Mouse (Mus musculus): ENCODE measurements around the gene Ranbp10.
"Not testable (repeated sequence)": the region's sequence is repeated elsewhere in the genome, so short reads cannot be mapped to it uniquely, and the experiment has no call there.

Ranbp10 gene

DNA sequence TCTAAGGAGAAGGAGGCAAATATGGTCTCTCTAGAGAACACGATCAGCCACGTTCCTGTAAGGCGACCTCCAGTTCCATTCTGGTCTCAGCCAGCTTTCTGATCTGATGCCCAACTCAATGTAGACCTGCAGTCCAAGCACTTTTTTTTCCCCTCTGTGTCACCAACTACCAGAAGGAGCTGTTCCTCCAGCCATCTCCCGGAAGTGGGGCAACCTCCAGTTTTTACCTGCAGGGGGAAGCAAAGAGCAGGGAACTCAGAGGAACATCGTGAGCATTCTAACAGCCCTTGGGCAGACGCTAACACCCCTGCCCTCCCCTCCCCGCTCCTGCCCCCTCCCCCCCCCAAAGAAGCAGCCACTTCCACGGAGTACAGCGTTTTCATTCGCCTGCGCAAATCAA is 8.2 kb upstream of the Ranbp10 start:
- DNase-seq (ENCODE audit: low spot score in 2 of 2), result peak; percentile 65 to 68

DNA sequence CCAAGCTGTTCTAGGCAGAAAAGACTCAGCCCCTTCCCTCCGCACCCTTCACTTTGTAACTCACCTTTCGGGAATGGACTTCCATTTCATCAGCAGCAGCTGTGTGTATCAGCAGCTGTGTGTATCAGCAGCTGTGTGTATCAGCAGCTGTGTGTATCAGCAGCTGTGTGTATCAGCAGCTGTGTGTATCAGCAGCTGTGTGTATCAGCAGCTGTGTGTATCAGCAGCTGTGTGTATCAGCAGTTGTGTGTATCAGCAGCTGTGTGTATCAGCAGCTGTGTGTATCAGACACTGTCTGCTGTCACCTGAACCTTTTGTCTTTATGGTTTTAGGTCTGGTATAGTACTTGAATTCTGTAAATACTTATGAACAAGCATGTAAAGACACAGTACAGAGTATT is 6.6 kb upstream of the Ranbp10 start:
- not testable (repeated sequence) for DNase-seq (ENCODE audit: low spot score in 2 of 2)

DNA sequence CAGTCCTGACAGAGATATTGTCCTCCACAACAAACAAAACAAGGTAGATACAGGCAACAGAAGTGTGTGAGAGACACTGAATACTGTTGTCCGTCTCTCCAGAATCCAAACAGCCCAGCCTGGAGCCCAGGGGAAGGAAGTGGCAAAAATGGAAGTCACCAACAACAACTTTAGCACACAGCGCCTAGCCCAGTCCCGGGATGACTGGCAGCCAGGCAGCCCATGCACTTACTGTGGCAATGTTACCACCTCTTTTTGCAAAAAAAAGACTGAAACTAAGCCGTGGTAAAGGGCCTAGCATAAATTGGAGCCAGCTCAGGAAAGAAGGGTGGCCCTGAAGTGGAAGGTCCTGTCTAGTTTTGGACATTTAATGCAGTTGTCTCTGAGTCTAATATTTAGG is 771 bp downstream of the Ranbp10 start:
- no peak for DNase-seq (ENCODE audit: low spot score in 2 of 2)

DNA sequence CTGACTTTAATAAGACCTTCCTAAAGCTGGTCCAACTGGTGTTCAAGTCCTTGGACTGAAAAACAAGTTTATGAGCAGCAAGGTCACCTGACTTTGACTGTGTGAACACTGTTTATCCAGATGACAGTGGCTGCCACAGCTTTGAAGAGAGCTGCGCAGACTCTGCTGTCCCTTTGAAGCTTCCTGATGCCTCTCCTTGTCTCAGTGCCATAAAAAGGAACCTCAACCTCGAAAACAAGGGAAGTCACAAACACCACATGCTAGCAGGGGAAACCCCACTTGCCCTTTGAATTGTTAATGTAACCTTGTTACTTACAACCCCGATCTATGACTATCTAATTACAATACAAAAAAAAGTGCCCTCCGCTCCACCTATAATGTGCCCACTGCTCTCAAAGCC is 1.6 kb downstream of the Ranbp10 start:
- DNase-seq (ENCODE audit: low spot score in 2 of 2), result no peak

DNA sequence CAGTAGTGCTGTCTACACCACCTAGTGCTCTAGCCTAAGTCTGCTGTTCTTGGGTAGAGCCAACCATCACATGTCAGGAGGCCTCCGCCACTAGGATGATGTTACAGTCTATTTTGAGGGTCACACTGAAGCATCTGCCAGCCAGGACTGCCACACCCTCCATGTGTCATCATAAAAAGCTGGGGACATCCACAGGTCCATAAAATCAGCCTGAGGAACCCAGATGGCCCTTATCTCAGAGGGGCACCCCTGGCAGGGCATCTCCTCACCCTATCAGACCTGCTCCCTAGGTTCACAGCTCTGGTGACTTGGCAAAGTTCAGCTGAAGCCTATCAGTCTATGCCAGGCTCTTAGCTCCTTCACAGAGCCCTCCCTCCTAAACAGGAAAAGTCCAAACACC is 6.2 kb downstream of the Ranbp10 start:
- DNase-seq (ENCODE audit: low spot score in 2 of 2), result no peak

DNA sequence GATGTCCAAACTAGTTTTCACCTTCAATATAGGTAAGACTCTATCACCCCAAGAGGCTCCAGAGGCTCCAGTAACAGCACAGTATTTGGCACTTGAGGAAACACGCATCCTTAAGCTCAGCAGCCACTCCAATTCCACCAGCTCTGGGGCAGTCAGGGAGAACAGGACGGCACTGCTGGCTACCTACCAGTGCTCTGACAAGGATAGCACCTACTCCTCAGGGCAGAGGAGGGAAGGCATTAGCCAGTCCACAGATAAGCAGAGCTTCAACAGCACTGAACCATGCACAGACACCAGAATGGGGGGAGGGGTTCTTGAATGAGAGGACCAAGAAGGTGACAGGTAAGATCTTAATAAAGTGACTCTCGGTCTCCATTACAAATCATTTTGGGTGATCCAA is 7.5 kb downstream of the Ranbp10 start:
- DNase-seq (ENCODE audit: low spot score in 2 of 2), result no peak

DNA sequence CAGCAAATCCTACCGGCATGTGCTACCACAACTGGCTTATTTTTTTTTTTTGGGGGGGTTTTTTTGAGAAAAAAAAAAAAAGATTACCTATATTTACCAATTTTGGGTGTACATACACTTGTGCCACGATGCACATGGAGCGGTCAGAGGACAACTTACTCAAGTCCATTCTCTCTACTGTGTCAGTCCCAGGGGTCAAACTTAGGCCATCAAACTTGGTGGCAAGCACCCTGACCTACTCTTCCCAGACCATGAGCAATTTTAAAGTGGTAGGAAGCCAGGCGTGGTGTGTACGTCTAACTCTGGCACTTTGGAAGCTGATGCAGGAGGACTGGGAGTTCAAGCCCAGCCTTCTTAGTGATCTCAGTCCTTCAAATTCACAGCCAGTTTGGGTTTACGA is 13.9 kb downstream of the Ranbp10 start:
- no peak for DNase-seq (ENCODE audit: low spot score in 2 of 2)

DNA sequence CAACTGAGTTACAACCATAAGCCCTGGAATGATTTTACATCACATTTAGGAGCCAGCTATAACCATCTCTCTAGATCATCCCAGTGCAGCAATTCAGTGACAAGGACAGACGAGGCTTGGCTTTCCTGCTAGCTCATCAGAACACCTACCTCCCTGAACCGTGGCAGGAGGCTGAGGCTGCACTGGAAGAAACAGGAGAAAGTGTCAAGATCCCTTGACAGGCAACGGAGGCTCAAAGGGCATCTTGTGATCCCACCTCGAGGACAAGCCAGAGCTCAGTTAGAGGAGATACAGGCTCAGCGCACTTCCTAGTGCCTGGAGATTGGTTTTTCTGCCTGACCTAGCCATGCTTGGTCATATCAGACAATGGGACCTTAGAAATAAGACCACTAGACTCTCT is 14.6 kb downstream of the Ranbp10 start:
- no peak for DNase-seq (ENCODE audit: low spot score in 2 of 2)

DNA sequence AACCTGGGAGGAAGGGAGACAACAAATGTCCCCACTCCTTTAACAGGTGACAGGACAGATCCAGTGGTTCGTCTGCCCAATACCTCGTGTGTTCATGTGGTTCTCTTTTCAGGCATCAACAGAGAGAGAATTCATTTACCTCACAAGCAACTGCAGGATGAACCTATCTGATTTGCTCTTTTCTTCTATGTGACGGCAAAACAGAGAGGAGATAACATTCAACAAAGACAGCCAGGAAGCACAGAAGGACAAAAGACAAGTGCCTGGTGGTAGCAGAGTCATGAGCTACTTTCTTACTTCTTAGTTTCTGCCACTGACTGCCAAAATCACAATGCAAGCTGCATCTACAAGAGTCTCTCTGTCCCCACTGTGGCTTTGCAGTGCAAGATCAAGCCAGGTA is 15.6 kb downstream of the Ranbp10 start:
- DNase-seq (ENCODE audit: low spot score in 2 of 2), result no peak

DNA sequence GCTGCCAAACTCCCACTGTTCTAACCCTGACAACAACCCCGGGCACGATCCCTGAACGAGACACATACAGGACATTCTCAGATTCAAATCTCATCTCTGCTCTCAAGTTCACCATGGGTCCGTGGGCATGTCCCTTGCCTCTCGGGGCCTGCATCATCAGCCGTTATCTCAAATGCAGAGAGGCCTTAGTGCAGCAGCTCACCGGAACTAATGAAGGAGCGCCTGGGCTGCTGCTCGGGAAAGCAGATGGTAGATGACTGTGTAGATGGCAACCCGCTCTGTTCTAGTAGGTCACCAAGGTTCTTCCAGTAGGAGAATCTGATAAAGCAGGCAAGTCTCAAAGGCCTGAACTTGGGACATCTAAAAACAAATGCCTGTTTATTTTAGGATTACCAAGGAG is 16.1 kb downstream of the Ranbp10 start:
- no peak for DNase-seq (ENCODE audit: low spot score in 2 of 2)

DNA sequence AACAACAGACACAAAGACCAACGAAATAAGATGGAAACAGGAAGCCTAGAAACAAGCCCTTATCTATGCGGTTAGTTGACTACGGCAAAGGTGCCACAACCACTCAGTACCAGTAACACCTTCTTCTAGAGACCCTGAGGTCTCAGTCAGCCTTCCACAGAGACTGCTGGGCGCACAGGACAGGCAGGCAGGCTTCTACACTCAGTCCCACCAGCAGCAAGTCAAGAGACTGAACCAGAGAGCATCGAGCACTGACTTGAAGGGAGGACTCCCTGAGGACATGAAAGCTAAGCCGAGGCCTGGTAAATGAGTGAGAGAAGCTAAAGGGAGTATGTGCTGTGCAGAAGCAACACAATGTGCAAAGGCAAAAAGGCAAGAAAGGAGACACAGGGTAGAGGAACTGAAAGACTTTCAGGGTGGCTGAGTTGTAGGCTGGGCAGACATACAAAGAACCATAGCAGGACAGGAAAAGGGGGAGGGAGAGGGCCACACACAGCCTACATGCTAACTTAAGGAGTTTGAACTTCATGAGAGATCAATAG is 16.8 kb downstream of the Ranbp10 start:
- DNase-seq (ENCODE audit: low spot score in 2 of 2), result no peak

DNA sequence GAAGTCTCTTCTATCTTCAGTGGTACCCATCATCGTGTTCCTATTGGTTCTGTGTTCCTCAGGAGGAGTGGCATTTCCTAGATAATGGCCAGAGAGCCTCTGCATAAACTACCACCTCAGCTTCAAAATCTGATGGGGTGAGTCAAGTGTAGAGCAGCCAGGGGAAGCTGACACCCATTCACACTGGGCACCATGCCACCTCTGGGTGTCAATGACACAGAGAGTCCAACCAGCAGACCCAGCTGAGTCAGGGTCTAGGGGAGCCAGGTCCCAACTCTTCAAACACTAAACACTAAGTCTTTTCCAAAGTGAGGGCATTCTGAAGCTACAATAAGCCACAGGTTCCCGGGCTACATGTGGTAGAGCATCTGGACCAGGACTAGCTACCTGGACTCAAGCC is 18.7 kb downstream of the Ranbp10 start:
- no peak for DNase-seq (ENCODE audit: low spot score in 2 of 2)

DNA sequence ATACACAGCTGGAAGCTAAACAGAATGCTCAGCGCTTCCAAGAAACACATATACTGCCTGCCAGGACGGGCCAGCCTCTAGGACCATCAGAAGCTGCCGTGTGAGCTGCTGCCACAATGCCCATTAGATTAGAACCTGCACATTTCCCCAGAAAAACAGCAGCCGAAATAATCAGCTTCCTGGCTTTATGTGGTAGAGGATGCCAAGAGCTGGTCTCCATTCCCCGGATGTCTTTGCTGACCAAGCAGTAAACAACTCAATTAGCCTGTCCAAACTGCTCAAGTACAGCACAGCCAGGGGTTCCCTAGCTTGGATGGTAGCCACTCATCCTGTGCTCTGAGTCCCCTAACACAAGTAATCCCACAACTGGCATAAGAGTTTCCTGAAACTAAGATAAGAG is 19.4 kb downstream of the Ranbp10 start:
- no peak for DNase-seq (ENCODE audit: low spot score in 2 of 2)

DNA sequence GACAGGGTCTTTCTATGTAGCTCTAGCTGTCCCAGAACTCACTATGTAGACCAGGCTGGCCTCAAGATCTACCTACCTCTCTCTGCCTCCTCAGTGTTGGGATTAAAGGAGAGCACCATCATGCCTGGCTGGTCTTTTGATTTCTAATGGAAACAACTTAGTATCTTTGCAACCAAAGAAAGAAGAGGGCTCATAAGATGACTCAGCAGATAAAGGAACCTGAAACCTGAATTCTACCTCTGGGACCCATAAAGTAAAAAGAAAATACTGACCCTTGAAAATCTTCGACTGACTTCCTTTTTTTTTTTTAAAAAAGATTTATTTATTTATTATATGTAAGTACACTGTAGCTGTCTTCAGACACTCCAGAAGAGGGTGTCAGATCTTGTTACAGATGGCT is 21.2 kb downstream of the Ranbp10 start:
- no peak for DNase-seq (ENCODE audit: low spot score in 2 of 2)

DNA sequence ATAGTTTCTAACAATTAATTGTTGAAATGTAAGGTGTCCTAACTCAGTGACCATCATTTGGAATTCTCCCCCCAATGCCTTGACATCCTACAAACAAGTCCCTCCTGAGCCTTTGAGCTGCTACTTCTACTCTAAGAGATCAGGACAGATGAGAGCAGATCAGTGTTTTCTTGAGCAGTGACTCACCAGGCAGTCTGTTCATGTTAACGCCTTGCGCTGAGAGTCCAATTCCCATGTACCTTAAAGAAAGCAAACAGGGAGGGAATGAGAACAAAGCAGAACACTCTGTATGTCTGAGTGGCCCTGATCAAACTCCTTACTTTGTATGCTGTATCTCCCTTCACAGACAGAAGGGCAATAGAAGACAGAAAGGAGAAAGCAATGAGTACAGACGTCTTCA is 21.8 kb downstream of the Ranbp10 start:
- no peak for DNase-seq (ENCODE audit: low spot score in 2 of 2)

DNA sequence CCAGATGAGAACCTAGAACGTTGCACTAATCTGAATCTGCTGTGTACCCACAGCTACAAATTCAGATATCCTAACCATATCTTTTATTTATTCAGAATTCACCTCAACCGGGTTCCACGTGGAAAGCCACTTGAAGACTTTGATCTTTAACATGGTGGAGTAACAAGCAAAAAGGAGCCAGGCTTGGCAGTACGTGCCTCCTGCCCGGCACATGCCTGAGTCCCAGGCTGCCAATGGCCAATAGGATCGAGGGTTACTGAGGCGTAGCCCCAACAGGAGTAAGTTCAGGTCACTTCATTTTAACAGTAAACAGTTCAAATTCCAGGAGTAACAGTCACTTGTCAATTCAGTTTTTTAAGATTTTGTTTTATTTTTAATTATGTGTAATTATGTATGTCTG is 22.4 kb downstream of the Ranbp10 start:
- no peak for DNase-seq (ENCODE audit: low spot score in 2 of 2)

DNA sequence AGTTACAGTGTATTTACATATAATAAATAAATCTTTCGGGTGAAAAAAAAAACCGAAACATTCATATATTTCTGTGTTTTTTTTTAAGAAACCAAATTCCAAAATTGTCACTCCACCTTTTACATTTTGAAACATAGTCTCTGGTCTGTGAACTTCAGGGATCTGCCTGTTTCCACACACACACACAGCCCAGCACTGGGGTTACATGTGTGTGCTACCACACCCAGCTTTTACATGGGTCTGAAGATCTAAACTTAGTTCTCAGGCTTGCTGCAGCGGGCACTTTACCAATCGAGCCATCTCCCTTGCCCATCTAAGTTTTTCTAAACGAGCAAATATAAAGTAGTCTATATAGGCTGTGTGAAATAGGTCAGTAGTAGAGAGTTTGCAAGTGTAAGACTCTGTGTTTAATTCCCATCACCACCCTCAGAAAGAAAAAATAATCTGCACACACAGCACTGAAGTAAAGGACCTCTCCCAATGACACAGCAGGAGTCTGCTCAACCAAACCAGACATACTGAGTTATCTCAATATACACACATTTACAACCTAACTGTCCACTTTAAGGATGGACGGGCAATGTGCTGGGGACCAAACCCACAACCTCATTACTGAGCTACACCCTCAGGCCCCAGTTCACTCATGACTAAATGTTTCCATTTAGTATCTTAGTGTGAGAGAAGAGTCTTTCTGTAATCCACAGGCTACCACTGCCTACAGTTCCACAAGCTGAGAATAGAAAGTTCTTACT is 25.8 kb downstream of the Ranbp10 start:
- DNase-seq (ENCODE audit: low spot score in 2 of 2), result no peak

DNA sequence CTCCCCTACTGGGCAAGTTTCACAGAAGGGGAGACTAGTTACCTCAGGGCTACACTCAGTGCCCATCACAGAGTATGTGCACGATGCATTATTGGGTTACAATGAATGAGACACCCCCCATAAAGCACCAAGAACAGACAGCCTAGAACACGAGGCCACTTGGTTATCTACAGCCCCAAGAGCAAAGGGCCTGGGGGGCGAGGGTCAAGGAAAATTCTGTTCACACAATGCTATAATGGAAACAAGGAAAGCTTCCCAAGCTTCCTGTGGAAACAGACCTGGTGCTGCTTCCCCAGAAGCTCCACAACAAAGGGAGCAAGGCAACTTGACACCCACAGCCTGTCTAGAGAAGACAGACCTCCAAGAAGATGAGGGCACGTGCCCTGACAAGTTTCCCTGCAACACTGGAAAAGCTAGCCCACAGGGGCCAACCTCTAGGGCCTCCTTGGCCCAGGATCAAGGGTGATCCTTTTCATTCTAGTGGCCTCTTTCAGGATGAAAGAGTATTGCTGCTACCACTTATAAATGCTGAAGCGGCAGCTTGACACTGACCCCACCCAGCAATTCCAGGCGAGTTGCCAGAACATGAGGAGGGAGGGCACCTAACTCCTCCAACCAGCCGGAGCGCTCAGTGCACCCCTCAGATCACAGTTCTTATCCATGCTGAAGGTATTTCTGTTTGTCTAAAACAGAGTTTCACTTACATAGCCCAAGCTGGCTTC is 27.9 kb downstream of the Ranbp10 start:
- DNase-seq (ENCODE audit: low spot score in 2 of 2), result peak; percentile 25

DNA sequence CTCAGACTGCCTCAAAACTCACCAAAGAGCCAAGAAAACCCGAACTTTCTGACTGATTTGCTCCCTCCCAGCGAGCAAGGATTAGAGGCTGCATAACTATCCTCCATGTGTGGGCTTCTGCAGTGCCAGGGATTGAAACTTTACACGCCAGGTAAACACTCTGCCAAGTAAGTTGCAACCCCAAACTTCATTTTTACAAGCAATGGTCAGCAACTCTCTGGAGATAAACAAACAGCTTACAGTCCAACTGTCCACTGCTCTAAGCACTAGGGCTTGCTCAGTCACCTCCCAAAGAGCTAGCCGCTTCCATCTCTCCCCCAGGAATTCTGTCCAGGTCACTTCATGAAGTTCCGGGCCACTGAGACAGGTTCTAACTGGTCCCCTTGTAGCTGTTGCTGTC is 28.7 kb downstream of the Ranbp10 start:
- DNase-seq (ENCODE audit: low spot score in 2 of 2), result no peak

DNA sequence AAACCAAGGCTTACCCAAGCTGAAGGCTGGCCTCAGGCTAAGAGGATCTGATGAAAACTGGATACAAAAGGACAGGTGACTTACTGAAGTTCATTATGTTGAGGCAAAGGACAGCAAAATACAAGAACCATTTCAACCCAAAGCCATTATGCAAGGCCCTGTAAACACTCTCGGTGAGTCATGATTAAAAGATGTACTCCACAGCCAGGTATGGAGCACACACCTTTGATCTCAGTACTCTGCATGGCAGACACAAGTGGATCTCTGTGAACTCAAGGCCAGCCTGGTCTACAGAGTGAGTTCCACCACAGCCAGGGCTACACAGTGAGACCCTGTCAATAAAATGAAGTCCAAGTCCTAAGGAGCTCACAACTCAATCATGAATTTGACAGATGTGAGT is 31.4 kb downstream of the Ranbp10 start:
- no peak for DNase-seq (ENCODE audit: low spot score in 2 of 2)

DNA sequence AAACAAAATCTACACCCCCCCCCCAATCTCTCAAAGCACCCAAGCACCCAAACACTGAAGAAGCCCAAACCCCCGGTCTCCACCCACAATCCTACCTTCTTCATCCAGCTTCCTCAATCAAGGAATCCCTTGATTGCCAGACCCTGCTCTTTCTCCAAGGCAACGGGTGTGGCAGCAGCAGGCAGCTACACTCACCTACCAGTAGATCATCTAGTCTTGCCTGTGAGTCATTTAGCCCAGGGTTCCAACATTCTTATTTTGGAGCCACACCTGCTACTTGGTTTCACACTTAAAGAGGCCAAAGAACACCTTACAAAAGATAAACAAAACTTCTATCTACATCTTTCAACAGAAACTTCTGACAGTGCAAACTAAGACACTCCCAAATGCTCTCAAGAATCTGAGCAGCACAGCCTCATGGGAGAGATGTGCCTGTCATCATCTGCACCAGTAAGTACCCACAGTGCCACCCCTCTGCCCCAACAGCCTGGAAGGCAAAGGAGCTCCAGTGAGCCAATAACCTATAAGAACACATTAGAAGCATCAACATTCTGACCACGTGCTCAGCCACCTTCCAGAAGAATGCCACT is 33.0 kb downstream of the Ranbp10 start:
- DNase-seq (ENCODE audit: low spot score in 2 of 2), result no peak

DNA sequence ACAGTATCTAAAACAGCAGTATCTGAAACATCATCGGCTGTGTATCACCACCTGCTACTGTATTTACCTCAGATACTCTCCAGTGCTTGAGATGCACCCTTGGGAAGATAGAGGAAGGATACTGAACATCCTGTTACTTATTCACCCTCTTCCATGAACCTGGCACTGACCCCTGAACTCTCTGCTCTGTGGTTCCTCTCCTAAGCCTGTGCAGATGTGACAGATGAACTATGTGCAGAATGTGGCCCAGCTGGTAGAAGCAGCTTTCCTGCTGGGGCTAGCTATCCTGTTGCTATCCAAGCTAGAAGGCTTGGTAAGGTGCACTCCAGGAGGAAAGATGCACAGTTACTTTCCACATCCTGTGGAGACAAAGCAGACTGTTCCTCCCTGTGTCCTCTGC is 33.8 kb downstream of the Ranbp10 start:
- DNase-seq (ENCODE audit: low spot score in 2 of 2), result no peak

DNA sequence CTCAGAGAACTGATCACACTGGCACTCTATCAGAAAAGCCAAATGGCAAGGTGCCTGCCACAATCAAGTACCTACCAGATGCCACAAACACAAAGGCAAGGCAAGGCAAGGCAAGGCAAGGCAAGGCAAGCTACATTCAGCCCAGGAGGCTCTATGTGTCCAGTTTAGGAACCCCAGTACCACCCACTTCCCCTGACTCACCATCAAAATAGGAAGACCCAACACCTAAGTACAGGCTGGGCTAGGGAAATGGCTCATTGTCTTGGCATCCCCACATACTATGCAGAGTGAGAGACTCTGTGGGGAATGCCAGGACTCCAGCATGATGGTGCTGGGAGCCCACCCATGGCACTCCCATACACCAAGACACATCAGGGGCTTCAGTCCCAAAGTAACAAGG is 37.5 kb downstream of the Ranbp10 start:
- no peak for DNase-seq (ENCODE audit: low spot score in 2 of 2)
